11 mouse cellular contexts compared by ENCODE assay signal in the genomic region with DNA sequence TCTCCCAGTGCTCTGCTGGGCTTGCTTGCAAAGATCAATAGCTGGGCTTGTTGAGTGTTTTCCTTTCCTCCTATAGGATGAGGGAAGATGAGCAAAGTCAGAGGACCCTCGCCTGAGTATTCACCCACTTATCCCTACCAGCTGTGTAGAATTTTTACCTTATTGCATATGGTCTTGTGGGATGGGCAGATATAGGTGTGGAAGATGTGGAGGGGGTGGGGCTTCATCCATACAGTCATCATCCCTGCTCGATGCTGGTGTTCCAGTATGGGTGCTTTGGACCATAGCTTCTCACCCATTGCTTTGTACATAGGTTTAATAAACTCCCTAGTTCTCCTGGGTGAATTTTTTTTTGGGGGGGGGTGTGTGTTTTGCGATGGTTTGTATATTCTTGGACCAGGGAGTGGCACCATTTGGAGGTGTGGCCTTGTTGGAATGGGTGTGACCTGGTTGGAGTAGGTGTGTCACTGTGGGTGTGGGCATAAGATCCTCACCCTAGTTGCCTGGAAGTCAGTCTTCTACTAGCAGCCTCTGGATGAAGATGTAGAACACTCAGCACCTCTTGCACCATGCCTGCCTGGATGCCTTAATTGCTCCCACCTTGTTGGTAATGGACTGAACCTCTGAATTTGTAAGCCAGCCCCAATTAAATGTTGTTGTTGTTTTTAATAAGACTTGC.
"Had no signal": no experiment of that assay in that cellular context is flagged by ENCODE, and none has a peak within 500 bp of the region (broad histone marks: within the 10 kb centered on the region; RNA-seq: fewer than 3 reads in every experiment).

No protein-coding gene starts in this region.

- DNase-seq: kidney, adult 18-20 months; kidney, postnatal 10 days; kidney, postnatal 4 days; lung, postnatal 14 days; right cerebral cortex, postnatal 14 days; thymus, adult 18-20 months; thymus, postnatal 14 days had no signal

- ATAC-seq: midbrain, embryonic 13.5 days had no signal

- H3K9me3 ChIP-seq: limb, embryonic 12.5 days; lung, embryonic 15.5 days; midbrain, embryonic 13.5 days had no signal

- H3K4me3 ChIP-seq: layer of hippocampus, adult 2 months; limb, embryonic 12.5 days; lung, embryonic 15.5 days; midbrain, embryonic 13.5 days had no signal

- H3K27me3 ChIP-seq: limb, embryonic 12.5 days; lung, embryonic 15.5 days; midbrain, embryonic 13.5 days had no signal

- H3K27ac ChIP-seq: layer of hippocampus, adult 2 months; limb, embryonic 12.5 days; lung, embryonic 15.5 days; midbrain, embryonic 13.5 days had no signal

- H3K4me1 ChIP-seq: limb, embryonic 12.5 days; midbrain, embryonic 13.5 days had no signal

- H3K36me3 ChIP-seq: limb, embryonic 12.5 days; lung, embryonic 15.5 days; midbrain, embryonic 13.5 days had no signal

- H3K4me2 ChIP-seq: limb, embryonic 12.5 days; lung, embryonic 15.5 days; midbrain, embryonic 13.5 days had no signal

- H3K9ac ChIP-seq: limb, embryonic 12.5 days; lung, embryonic 15.5 days; midbrain, embryonic 13.5 days had no signal
